Mouse (Mus musculus): Measurements from ENCODE around the gene Hist1h1t.
A peak's percentile ranks its signal among the peaks of the same experiment; 100 is the strongest.
"Not testable (repeated sequence)": the region's sequence is repeated elsewhere in the genome, so short reads cannot be mapped to it uniquely, and the experiment has no call there.

Gene Hist1h1t

GRCm38 (mm10) chr13:23699767-23700166 is 4.2 kb downstream of the Hist1h1t start:
- no peak for DNase-seq (ENCODE audit: low spot score in 2 of 2)

DNA sequence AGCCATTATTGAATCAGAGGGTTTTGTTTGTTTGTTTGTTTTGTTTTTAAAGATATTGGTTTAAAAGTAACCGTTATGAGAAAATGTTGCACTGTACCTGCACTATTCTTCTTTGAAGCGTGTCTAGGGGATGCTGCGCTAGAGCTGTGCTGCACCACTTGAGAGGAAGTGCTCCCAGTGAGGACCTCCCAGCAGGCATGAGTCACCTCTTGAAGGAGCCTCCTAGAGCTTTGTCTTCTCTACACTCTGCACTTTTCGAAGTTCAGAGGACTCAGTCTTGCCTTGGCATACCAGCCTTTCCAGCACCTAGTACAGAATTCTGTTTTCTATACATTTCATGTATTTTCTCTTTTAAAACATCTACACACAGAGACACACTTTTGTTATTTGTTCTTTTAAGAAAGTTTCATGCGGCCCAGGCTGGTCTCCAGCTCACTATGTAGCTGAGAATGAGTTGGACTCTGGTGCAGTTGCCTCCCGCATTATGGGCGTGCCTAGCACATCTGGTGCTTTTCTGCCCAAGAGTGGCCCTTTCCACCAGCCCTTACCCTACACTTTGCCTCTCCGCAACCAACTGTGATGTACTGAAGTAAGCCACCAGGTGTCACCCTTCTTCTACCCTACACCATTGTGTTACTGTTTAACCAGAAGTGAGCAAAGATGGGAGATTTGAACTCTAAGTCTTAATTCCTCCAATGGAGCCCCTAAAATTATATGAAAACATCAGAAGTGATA is 5.3 kb downstream of the Hist1h1t start:
- peak in 1 of 2 experiments; percentile 66 for DNase-seq (ENCODE audit: low spot score in 2 of 2)

GRCm38 (mm10) chr13:23702220-23702619 is 6.6 kb downstream of the Hist1h1t start:
- DNase-seq (ENCODE audit: low spot score in 2 of 2): no peak

GRCm38 (mm10) chr13:23702801-23703200 is 7.2 kb downstream of the Hist1h1t start:
- not testable (repeated sequence) for DNase-seq (ENCODE audit: low spot score in 2 of 2)

DNA sequence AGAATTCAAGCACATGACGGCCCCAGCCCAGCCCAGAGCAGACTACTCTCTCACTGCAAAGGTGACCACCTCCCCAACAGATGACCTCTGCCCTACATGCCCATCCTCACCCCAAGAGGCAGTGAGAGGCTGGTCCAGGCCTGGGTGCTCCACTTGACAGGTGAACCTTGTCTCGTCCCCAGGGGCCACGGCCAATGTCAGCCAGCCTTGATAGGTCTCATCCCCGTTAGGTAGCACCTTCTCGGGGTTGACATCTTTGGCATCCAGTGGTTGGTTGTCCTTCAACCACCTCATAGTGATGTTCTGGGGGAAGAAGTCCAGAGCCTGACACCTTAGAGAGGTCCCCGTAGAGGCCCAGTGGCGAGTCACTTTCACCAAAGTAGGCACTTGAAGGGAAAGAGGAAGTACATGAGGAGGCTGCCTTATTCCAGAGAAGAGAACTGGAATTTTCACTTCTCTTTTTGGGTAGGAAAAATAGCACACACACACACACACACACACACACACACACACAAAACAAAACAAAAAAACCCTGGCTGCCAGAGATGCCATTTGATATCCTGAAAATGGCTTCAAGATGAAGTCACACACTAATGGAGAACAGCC is 10.2 kb downstream of the Hist1h1t start:
- no peak for DNase-seq (ENCODE audit: low spot score in 2 of 2)

- no peak for DNase-seq (ENCODE audit: low spot score in 2 of 2)
Observed at GRCm38 (mm10) chr13:23706771-23707170, 11.2 kb downstream of the Hist1h1t start.

- DNase-seq (ENCODE audit: low spot score in 2 of 2): no peak
Observed at GRCm38 (mm10) chr13:23708041-23708440, 12.4 kb downstream of the Hist1h1t start.

GRCm38 (mm10) chr13:23708654-23709053 is 13.0 kb downstream of the Hist1h1t start:
- no peak for DNase-seq (ENCODE audit: low spot score in 2 of 2)

GRCm38 (mm10) chr13:23709714-23710373 is 14.2 kb downstream of the Hist1h1t start:
- DNase-seq (ENCODE audit: low spot score in 2 of 2): no peak

- no peak for DNase-seq (ENCODE audit: low spot score in 2 of 2)
Observed at GRCm38 (mm10) chr13:23710374-23711089, 14.9 kb downstream of the Hist1h1t start, which contains the start of gene Hfe. Gene Hfe (minus strand): TSS chr13:23710854.

- DNase-seq (ENCODE audit: low spot score in 2 of 2): no peak
Observed at GRCm38 (mm10) chr13:23716261-23717042, 20.8 kb downstream of the Hist1h1t start.

- DNase-seq (ENCODE audit: low spot score in 2 of 2): no peak
Observed at GRCm38 (mm10) chr13:23717176-23717575, 21.6 kb downstream of the Hist1h1t start.

DNA sequence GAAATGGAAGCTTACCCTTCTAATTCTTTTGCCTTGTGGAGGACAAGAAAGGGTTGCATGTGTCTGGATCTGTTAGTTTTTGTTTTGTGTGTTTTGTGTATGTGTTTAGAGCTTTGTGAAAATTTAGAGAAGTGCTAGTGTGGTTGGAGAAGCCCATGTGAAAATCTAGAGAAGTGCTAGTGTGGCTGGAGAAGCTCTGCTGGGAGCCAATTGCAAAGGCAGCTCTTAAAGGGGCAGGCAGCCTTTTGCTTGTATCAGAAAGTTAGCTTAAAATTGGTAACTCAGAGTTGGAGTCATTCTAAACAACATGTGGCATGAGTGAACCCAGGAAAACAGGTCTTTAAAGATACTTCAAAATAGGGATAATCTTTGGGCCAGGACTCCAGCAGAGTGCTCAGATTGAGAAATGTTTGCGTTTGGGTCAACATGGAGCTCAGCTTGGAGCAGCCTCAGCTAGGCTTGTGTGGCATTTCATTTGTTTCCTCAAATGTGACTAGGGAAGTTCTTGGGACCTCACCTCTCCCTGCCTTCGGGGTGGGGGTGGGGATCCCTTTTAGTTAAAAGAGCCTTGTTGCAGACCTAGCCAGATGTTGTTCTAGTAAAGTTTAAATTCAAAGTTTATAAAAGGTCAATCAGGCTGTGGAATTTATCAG is 22.1 kb downstream of the Hist1h1t start:
- DNase-seq (ENCODE audit: low spot score in 2 of 2): not testable (repeated sequence)

DNA sequence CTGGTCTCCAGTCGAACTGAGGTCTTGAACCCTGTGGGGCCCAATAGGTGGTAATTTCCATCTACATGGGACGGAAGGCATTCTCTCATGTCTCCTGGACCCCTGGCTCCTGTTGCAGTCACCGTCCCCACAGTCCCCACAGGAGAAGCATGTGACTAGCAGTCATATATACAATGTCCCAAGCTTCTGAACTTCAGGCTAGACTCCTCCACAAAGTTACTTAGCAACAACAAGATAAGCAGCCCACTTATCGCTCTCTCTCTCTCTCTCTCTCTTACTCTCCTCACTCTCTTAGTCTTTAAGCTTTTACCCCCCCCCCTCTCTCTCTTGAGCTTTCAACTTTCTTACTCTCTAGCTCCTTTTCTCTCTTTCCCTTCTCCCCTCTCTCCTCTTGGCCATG is 28.6 kb downstream of the Hist1h1t start:
- no peak for DNase-seq (ENCODE audit: low spot score in 2 of 2)

DNA sequence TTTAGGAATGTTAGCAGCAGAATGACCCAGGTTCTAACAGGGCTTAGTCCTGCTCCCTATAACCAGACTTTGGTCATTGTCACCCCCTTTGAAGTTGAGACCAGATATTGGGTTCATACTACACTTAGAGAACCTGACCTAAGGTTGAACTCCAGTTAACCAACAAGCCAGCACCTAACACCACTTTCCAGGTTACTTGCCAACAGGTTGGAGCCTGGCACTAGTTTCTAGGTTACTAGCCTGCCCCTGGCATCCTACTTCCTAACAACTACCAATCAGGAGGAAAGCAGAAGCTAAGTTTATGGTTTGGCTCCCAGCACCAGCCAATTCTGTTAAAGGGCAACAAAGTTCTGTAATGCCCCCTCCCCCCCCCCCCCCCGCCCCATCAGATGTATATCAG is 29.6 kb downstream of the Hist1h1t start:
- DNase-seq (ENCODE audit: low spot score in 2 of 2): no peak

DNA sequence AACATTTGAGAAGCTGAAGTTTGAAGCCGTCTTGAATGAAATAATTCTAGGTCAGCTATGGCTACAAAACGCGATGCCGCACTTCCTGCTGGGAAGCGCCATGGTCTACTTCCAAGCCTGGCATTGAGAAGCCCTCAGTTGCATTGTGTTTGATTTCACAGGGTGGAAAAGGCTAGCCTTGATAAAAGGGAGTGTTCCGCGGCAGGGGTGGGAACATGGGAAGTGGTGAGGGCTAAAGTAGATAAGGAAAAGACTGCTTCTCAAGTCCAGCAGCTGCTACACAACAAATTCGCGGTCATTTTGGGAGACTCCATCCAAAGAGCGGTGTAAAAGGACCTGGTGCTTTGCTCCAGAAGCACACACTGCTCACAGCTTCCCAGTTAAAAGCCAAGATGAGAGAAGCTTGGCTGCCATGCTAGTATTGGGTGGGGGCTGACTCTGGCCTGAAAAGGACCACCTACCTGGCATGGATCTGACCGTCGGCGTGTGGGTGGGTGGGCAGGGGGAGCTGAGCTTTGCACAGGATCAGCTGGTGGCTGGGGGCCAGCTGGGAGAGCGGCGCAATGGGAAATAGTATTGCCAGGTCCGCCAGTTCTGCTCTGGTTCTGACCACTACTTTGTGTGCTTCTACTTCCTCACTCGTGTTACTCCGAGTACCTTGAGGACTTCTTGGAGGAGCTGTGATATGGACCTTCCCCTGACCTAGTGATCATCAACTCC is 33.0 kb downstream of the Hist1h1t start:
- no peak for DNase-seq (ENCODE audit: low spot score in 2 of 2)

GRCm38 (mm10) chr13:23729192-23729525 is 33.5 kb downstream of the Hist1h1t start:
- no peak for DNase-seq (ENCODE audit: low spot score in 2 of 2)

GRCm38 (mm10) chr13:23729706-23730105 is 34.1 kb downstream of the Hist1h1t start:
- no peak for DNase-seq (ENCODE audit: low spot score in 2 of 2)

GRCm38 (mm10) chr13:23730479-23730878 is 34.9 kb downstream of the Hist1h1t start:
- no peak for DNase-seq (ENCODE audit: low spot score in 2 of 2)

GRCm38 (mm10) chr13:23732156-23732804 is 36.7 kb downstream of the Hist1h1t start:
- no peak for DNase-seq (ENCODE audit: low spot score in 2 of 2)
